In the genomic region with DNA sequence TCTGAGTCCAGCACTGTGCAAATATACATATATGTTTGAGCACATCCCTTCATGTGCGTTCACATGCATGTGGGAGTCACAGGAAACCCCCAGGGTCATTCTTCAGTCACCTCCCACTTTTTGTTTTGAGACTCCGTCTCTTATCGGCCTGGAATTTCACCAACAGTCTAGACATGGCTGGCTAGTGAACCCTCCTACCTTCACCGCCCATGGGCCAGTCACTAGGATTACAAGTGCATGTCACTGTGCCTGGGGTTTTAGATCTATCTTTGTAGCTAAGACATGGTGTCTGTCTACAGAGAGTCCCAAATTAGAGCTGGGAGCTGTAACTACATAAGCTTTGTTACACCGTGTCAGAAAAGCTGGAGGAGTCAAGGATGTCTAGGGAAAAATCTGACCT, we compare ENCODE assay signal across 23 mouse cellular contexts.
"Had no signal": no experiment of that assay in that cellular context is flagged by ENCODE, and none has a peak within 500 bp of the region (broad histone marks: within the 10 kb centered on the region; RNA-seq: fewer than 3 reads in every experiment).

No protein-coding gene starts in this region.

- H3K9me3 ChIP-seq: heart, embryonic 10.5 days; heart, embryonic 13.5 days; heart, embryonic 15.5 days; hindbrain, embryonic 13.5 days; limb, embryonic 13.5 days; limb, embryonic 15.5 days; liver, embryonic 12.5 days had no signal

- H3K4me3 ChIP-seq: heart, embryonic 10.5 days; heart, embryonic 13.5 days; heart, embryonic 15.5 days; hindbrain, embryonic 13.5 days; limb, embryonic 13.5 days; limb, embryonic 15.5 days; liver, embryonic 12.5 days had no signal

- H3K36me3 ChIP-seq: heart, embryonic 10.5 days; heart, embryonic 13.5 days; heart, embryonic 15.5 days; limb, embryonic 15.5 days; liver, embryonic 12.5 days had no signal

- H3K4me2 ChIP-seq: heart, embryonic 13.5 days; heart, embryonic 15.5 days; hindbrain, embryonic 13.5 days; limb, embryonic 13.5 days; limb, embryonic 15.5 days; liver, embryonic 12.5 days had no signal

- H3K9ac ChIP-seq: forebrain, postnatal 0 days; heart, embryonic 13.5 days; heart, embryonic 15.5 days; hindbrain, embryonic 13.5 days; limb, embryonic 13.5 days; limb, embryonic 15.5 days; liver, embryonic 12.5 days; liver, embryonic 14.5 days had no signal

- ATAC-seq: forebrain, postnatal 0 days; hindbrain, postnatal 0 days; intestine, embryonic 16.5 days; liver, embryonic 12.5 days had no signal

- H3K4me1 ChIP-seq: heart, embryonic 10.5 days; heart, embryonic 15.5 days; hindbrain, embryonic 13.5 days; limb, embryonic 13.5 days; limb, embryonic 15.5 days; liver, embryonic 12.5 days had no signal

- H3K27me3 ChIP-seq: heart, embryonic 13.5 days; heart, embryonic 15.5 days; hindbrain, embryonic 13.5 days; limb, embryonic 13.5 days; limb, embryonic 15.5 days; liver, embryonic 12.5 days had no signal

- DNase-seq: forebrain, postnatal 0 days; gastrocnemius, postnatal 14 days; gastrocnemius, postnatal 36 days; heart, adult 18-20 months; heart, postnatal 14 days; heart, postnatal 36 days; kidney, adult 11 months; kidney, adult 2 months; kidney, postnatal 10 days; kidney, postnatal 25 days; layer of hippocampus, adult 9-11 months; layer of hippocampus, postnatal 36 days; left cerebral cortex, postnatal 4 days had no signal

- H3K27ac ChIP-seq: heart, embryonic 10.5 days; heart, embryonic 13.5 days; heart, embryonic 15.5 days; hindbrain, embryonic 13.5 days; hindbrain, postnatal 0 days; limb, embryonic 13.5 days; limb, embryonic 15.5 days; liver, embryonic 12.5 days; liver, embryonic 14.5 days had no signal
